Mouse (Mus musculus) left cerebral cortex, postnatal 36 days (tissue): ENCODE measurements around the gene Ak6. TPM values are rescaled to one million over a fixed set of nuclear protein-coding genes. Genes with fewer than 3 reads are reported as not detected.

ENCODE experiments used
- DNase-seq, 2 experiments: peaks; one replicate each; pipeline ENCODE4 v3.0.0; 2021 to 2022; ENCODE audit warnings: low spot score in 2 of 2, mixed read lengths in 1 of 2
- intact Hi-C: fragments of 180-260 bp; cut with DNase I; formaldehyde crosslinking; loops from one replicate; pipeline ENCODE4 v1.15.1; 2025
- total RNA-seq, 2 experiments: library from RNA; stranded (reverse); gene quantifications; 2 replicates each; pipeline ENCODE4 v1.2.3; 2021

Ak6 gene
- total RNA-seq: 10 to 100 TPM; 77.2 to 87.9 TPM

DNA sequence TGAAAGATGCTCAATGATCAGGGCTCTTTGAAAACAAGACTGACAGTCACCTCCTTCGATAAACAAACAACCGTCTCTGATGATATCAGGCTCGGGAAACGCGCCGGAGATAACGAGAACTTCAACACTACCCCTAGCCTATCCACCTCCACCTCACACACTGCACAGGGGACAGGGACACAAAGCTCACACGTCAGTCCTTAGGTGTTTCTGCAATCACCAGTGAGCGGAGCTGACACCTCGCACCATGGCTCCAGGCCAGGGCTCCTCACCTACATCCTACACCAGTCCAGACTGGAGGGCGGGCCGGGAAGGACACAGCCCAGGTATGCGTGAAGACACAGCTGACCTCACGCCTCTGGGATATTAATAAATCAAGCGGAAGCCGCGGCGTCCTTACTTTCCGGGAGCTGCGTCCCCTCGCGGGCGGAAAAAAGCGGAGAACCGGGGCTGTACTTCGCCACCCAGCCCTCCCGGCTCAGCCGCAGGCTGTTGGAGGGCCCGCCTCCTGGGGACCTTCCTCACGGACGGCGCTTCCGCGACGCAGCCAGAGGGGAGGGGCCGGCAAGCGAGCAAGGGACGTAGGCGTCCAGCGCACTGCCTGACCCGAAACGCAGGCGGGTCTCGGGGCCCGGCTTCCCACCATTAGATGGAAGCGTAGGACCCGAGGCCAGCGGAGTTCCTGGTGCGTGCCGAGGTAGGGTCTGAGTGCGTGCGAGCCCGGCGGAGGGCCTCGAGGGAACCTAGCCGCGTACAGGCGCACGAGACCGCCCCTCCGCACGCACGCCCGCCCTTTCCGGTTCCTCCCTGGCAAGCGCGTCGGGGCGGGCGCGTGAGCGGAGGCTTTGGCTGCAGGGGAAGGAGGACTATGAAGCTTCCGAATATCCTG lies at the start of gene Ak6, which contains the start of gene Rad17:
Gene Ak6 (plus strand): TSS at position 430 of the 889 bp plus-strand sequence.
Gene Rad17 (minus strand): TSS at position 502 of the 889 bp plus-strand sequence.
- peak; percentile 96 to 97 for DNase-seq
- intact Hi-C loops: loop anchor here (5.0 to 10.0 kb wide), 4 partner anchors 82 to 1306 kb away; partner anchors contain the start of genes Bdp1, Cdk7, Gtf2h2 and Mrps27

DNA sequence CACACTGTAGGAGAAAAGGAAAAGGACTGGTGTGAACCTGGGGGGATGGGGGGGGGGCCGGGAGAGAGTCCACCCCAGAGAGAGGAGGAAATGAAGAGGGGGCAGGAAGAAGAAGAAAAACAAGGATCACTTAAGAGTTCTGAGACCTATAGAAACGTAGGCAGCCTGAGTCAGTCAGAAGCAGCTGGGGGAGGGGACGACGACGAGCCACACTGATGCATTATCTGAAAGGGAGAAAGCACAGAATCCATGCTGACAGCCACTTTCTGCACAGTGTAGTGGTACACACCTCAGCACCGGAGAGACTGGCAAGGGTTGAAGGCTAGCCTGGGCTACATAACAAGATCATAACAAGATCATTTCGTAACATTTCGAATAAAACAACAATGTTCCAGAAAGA lies 49.7 kb upstream of the Ak6 start:
- DNase-seq: no peak
- intact Hi-C loops: no loop called here

GRCm38 (mm10) chr13:100602239-100602902 lies 48.4 kb upstream of the Ak6 start:
- intact Hi-C loops: no loop called here
- no peak for DNase-seq

DNA sequence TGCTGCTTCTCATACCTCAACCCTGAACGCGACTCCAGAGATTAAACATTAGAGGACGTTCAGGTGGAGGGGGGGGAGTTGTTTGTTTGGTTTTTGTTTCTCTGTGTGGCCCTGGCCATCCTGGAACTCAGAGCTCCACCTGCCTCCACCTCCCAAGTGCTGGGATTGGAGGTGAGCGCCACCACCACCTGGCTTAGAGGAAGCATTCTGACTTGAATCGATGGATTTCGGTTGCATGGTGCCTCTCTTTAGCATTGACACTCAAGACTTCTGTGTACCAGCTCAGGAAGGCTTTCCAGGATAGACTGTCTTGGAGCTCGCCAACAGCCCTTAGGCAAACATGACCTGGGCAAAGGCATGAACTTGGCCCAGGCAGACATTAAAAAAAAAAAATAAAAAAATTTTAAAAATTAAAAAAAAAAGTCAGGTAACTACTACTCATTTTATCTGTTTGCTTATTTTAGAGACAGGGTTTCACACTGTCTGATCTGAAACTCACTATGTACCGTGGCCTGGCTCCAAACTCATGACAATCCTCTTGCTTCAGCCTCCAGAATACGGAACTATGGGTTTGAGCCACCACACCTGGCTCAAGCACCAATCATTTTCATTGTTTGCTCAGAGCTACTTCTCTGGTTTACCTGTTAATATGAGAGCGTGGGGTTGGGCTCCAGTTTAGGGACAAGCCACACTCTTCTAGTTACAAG lies 47.6 kb upstream of the Ak6 start:
- DNase-seq: no peak
- intact Hi-C loops: no loop called here

- DNase-seq: no peak
- intact Hi-C loops: no loop called here
Observed at GRCm38 (mm10) chr13:100603738-100604095, 47.1 kb upstream of the Ak6 start.

DNA sequence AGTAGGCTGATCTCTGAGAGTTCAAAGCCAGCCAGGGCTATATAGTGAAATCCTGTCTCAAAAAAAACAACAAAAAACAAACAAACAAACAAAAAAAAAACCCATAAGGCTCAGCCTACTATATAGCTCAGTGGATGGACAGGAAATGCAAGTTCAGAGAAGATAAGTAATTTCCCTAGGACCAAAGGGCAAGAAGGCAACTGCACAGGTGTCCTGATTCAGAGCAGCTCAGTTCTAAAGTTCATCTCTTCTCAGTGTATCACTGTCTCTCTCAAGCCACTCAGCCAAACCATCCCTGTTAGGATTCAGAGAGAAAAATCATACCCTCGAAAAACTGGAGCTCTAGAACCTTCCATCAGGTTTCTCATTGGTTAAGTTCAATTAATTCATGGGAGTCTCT lies 44.9 kb upstream of the Ak6 start:
- no peak for DNase-seq
- intact Hi-C loops: no loop called here

GRCm38 (mm10) chr13:100607756-100608155 lies 43.0 kb upstream of the Ak6 start:
- no peak for DNase-seq
- intact Hi-C loops: no loop called here

DNA sequence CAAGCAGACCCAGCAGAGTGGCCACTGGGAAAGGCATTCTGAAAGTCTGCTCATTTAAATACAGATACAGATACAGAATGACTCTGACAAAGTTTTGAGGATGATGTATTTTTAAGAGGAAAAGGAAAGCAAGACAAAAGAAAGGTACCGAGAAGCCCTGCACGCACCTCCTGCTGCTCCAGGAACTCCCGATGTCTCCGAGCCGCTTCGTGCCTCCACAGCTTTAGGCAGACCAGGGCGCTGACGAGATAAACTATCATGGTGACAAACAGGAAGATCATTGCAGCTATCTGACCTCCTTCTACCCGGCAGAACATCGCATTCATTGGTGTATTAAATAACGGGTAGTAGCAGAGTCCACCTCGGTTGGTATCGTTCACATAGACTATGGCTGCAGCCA lies 39.5 kb upstream of the Ak6 start:
- intact Hi-C loops: no loop called here
- DNase-seq: no peak

- no peak for DNase-seq
- intact Hi-C loops: no loop called here
Observed at GRCm38 (mm10) chr13:100612251-100612650, 38.5 kb upstream of the Ak6 start.

DNA sequence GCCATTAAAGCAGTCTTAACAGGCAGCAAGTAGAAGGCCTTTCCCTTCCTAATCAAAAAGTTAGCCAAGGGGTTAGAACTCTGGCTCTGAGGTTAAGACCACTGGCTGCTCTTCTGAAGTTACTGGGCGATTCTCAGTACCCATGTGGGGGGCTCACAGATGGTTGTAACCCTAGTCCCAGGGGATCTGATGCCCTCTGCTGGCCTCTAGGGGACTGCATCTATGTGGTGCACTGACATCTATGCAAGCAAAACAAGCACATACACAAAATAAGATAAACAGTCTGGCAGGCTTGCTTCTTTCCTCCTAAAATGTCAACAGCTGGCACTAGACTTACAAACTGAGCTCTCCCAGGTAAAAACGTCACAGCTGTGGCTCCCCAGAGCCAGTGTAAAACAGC lies 37.9 kb upstream of the Ak6 start:
- intact Hi-C loops: no loop called here
- no peak for DNase-seq

DNA sequence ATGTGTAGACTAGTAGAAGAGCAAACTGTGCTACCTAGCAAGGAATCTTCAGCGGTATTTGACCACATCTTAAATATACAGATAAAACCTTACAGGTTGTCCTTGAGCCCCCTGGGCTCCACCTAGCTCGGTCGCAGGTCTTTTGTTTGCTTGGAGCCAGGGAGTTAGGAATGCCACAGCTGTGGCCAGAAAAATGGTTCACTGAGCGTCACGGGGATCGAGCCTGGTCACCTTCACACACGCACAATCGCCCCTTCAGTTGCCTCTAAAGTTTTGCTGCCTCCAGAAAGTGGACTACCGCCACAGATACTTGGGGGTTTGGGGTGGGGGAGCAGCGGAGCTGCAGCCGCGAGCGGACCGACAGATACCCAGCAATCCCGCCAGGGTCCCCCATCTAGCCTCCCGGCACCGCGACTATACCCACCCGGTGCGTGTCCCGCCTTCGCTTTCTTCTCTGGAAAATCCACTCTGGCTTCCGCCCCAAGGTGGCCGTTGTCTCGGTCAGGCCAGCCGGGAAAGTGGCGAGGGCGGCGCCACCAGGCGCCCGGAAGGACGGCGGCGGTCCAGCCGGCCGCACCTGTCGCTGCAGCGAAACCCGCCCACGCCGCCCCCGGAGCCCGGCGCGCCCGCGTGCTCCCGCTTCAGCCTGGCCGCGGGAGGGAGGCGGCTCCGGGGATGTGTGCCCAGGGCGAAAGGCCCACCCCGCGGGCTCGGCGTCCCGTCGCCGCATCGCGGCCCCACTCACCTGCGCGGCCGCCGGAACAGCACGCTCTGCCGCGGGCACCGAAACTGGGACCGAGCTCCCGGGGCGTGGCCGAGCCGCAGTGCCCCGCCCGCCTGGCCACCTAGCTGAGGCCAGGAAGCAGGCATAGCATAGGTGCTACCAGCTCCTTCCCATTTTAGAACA lies 34.3 kb upstream of the Ak6 start, which contains the start of gene Marveld2:
Gene Marveld2 (minus strand): TSS at position 791 of the 907 bp plus-strand sequence.
- peak; percentile 52 to 54 for DNase-seq
- intact Hi-C loops: loop anchor here (5.0 kb wide), 1 partner anchor 124 kb away; the partner anchor contains the start of gene Gtf2h2

DNA sequence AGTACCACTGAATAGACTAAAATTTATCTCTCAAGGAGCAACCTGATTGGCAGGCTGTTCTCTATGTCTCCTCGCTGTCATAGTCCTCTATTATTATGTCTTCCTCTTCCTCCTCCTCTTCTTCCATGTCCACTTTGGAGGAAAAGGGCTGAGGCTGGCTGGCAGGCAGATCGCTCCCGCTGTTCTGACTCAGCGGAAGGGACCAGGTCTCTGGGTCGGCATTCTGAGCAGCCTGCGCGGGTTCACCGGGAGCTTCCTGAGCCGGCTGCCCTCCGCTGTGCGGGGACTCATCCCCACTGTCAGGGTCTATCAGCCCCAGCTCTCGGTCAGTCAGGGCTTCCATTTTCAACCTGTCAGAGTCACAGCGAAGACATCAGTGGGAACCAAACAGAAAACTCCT lies 33.2 kb upstream of the Ak6 start:
- intact Hi-C loops: loop anchor here (5.0 kb wide), 1 partner anchor 125 kb away; the partner anchor contains the start of gene Gtf2h2
- DNase-seq: no peak

GRCm38 (mm10) chr13:100622241-100622640 lies 28.5 kb upstream of the Ak6 start:
- no peak for DNase-seq
- intact Hi-C loops: no loop called here

DNA sequence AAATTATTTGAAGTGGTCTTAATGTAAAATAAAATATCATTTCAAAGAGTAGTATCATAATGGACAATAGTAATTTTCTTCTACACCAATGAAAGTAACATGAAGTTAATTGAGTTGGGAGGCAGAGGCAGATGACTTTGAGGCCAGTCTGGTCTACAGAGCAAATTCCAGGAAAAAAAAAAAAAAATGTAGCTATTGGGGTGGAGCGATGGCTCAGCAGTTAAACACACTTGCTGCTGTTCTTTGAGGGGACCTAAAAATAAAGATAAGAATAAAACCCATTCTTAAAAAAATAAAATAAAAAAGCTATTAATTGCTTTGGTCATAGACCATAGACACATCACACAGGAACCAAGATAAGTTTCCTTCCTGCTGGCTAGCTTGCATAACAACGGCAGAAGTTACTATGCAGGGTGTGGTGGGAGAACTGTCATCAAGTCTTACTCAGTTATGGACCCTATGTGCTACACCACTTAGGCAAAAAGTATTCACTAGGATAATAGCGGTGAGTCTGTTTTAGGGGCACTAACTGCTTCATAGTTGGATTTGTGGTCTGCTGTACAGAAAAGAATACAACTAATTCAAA lies 16.6 kb upstream of the Ak6 start:
- no peak for DNase-seq
- intact Hi-C loops: no loop called here

- intact Hi-C loops: no loop called here
- no peak for DNase-seq
Observed at GRCm38 (mm10) chr13:100642471-100643209, 8.1 kb upstream of the Ak6 start.

DNA sequence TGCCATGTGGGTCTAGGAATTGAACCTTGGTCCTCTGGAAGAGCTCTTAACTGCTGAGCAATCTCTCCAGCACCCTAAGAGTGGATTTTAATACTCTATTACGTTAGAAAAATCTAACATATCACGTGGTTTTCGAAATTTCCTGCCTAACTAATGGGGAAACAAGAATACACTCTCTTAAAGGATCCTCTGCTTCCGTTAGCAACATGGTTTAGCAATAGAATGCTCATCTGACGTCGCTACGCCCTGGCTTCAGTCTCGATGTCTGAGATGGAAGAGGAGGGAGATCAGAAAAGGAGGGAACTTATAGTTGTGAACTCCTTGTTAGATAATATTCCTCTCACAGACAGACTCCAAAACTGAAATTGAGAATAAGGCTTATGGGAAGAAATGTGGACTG lies 2.6 kb upstream of the Ak6 start:
- no peak for DNase-seq
- intact Hi-C loops: loop anchor here (5.0 kb wide), 1 partner anchor 521 kb away; no protein-coding TSS in a partner anchor

DNA sequence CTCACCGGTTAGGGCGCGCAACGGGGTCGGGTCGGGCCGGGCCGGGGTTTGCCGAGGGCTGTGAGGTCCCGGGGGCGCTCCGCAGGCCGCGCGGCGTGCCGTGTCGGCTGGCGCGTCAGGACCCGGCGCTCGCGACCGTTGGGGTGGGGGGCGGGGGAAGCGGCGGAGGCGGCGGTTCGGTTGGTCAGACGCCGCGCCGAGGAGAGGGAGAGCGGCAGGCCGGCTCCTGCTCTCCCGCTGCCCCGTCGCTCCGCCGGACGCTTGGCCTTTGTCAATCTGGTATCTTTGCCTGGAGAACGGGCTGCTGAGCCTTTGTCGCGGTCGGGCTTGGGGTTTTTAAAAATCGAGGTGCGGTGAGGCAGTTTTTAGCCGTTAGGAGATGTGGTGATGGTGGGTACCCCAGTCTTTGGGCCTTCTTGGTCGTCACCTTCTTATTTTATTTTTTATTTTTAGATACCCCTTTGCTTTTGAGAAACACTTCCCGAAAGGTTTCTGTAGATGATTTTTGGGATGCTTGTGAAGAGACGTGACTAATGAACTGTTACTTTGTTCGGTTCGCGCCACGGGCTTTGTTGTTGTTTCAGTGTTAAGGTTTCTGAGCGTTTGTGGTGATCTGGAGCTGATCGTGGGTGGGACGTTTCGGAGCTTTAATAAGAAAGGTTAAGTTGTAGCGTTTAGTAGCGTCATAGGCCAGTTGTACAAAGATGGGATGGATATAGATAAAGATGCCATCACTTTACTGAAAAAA lies 834 bp downstream of the Ak6 start, which contains the start of gene Taf9:
Gene Taf9 (plus strand): TSS at position 141 of the 748 bp plus-strand sequence.
- intact Hi-C loops: loop anchor here (5.0 to 10.0 kb wide), 4 partner anchors 81 to 1307 kb away; partner anchors contain the start of genes Bdp1, Cdk7, Gtf2h2 and Mrps27
- DNase-seq: no peak
